Mouse (Mus musculus): ENCODE data around the gene Gucy2c. TPM values are rescaled to one million over a fixed set of nuclear protein-coding genes. Genes with fewer than 3 reads are reported as not detected.

Gene Gucy2c
- polyA plus RNA-seq, 1 experiment, result 0.07 TPM

GRCm38 (mm10) chr6:136821086-136821485 is 39.5 kb upstream of the Gucy2c start:
- no peaks in the 10 kb centered on the region for H3K27me3 ChIP-seq (ENCODE audit: control insufficient read depth, insufficient read depth, low read length)
- H3K4me1 ChIP-seq (ENCODE audit: control insufficient read depth, insufficient read depth, insufficient read length), result no peaks in the 10 kb centered on the region
- 96% methylated on average over 18 of the region's 18 CpGs for WGBS
- no peak for DNase-seq (ENCODE audit: low read depth in 1 of 2, low spot score in 2 of 2)
- TF ChIP-seq CTCF (IDR thresholded peaks at IDR 0.05; ENCODE audit: extremely low read depth, insufficient read depth, insufficient read length, insufficient replicate concordance), result no peak
- H3K27ac ChIP-seq (ENCODE audit: insufficient read depth, low read length), result no peak overlapping the region
- H3K4me3 ChIP-seq (ENCODE audit: extremely low read depth, insufficient read depth, insufficient read length), result no peak overlapping the region
- H3K36me3 ChIP-seq (ENCODE audit: control insufficient read depth, insufficient read depth, low read length), result peaks cover 64% of the 10 kb centered on the region

- no peak for DNase-seq (ENCODE audit: low read depth in 1 of 2, low spot score in 2 of 2)
- TF ChIP-seq POLR2A (IDR thresholded peaks at IDR 0.05; ENCODE audit: low read depth, low read length) (no peak), CTCF (IDR thresholded peaks at IDR 0.05; ENCODE audit: extremely low read depth, insufficient read depth, insufficient read length, insufficient replicate concordance) (no peak)
- Histone ChIP-seq H3K27ac (ENCODE audit: insufficient read depth, low read length) (no peak overlapping the region), H3K4me1 (ENCODE audit: control insufficient read depth, insufficient read depth, insufficient read length) (no peaks in the 10 kb centered on the region), H3K4me3 (ENCODE audit: extremely low read depth, insufficient read depth, insufficient read length) (no peak overlapping the region), H3K27me3 (ENCODE audit: control insufficient read depth, insufficient read depth, low read length) (no peaks in the 10 kb centered on the region), H3K36me3 (ENCODE audit: control insufficient read depth, insufficient read depth, low read length) (peaks cover 70% of the 10 kb centered on the region)
- 97% methylated on average over 21 of the region's 21 CpGs for WGBS
These were observed 38.8 kb upstream of the Gucy2c start for GRCm38 (mm10) chr6:136820381-136820780.

- TF ChIP-seq CTCF (IDR thresholded peaks at IDR 0.05; ENCODE audit: extremely low read depth, insufficient read depth, insufficient read length, insufficient replicate concordance), result no peak
- TF ChIP-seq POLR2A (IDR thresholded peaks at IDR 0.05; ENCODE audit: low read depth, low read length), result no peak
- Histone ChIP-seq H3K4me3 (ENCODE audit: extremely low read depth, insufficient read depth, insufficient read length) (no peak overlapping the region), H3K27me3 (ENCODE audit: control insufficient read depth, insufficient read depth, low read length) (no peaks in the 10 kb centered on the region), H3K36me3 (ENCODE audit: control insufficient read depth, insufficient read depth, low read length) (peaks cover 68% of the 10 kb centered on the region), H3K27ac (ENCODE audit: insufficient read depth, low read length) (no peak overlapping the region), H3K4me1 (ENCODE audit: control insufficient read depth, insufficient read depth, insufficient read length) (no peaks in the 10 kb centered on the region)
- no peak for DNase-seq (ENCODE audit: low read depth in 1 of 2, low spot score in 2 of 2)
- 97% methylated on average over 3 of the region's 3 CpGs for whole genome bisulfite sequencing
These were observed 36.0 kb upstream of the Gucy2c start for GRCm38 (mm10) chr6:136817549-136817948.

DNA sequence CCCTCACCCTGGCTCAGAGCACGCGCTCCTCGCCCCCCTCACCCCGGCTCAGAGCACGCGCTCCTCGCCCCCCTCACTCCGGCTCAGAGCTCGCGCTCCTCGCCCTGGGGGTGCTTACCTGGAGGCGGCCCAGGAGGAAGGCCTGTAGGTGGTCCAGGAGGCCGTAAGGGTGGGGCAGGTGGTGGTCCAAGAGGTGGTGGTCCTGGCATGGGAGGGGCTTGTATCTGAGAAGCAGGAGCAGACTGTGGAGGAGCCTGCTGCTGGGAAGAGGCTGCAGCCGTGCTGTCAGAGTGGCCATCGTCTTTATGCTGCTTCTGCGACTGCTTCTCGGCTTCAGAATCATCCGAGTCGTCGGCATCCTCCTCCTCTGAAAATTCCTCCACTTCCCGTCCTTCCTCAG is 35.3 kb upstream of the Gucy2c start:
- H3K27ac ChIP-seq (ENCODE audit: insufficient read depth, low read length), result no peak overlapping the region
- no peak for DNase-seq (ENCODE audit: low read depth in 1 of 2, low spot score in 2 of 2)
- WGBS, result 95% methylated on average over 21 of the region's 21 CpGs
- no peaks in the 10 kb centered on the region for H3K4me1 ChIP-seq (ENCODE audit: control insufficient read depth, insufficient read depth, insufficient read length)
- H3K4me3 ChIP-seq (ENCODE audit: extremely low read depth, insufficient read depth, insufficient read length), result no peak overlapping the region
- no peaks in the 10 kb centered on the region for H3K27me3 ChIP-seq (ENCODE audit: control insufficient read depth, insufficient read depth, low read length)
- TF ChIP-seq CTCF (IDR thresholded peaks at IDR 0.05; ENCODE audit: extremely low read depth, insufficient read depth, insufficient read length, insufficient replicate concordance) (no peak), POLR2A (IDR thresholded peaks at IDR 0.05; ENCODE audit: low read depth, low read length) (no peak)
- peaks cover 63% of the 10 kb centered on the region for H3K36me3 ChIP-seq (ENCODE audit: control insufficient read depth, insufficient read depth, low read length)

DNA sequence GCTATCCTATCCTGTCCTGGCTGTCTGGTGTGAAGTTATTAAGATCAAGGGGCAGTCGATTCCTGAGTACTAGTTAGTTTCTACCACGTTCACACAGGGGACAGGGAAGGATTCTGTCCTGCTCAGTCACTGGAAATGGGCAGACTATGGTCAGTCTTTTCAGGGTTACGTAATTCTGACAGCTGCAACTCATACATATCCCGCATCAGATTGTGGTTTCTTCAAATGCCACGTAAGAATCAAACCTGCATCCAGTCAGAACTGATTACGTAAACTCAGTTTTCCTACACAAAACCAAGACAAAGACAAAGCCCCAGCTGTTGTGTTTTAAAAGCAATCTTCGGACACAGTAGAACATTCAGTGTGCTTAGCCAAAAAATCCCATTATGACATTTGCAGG is 33.8 kb upstream of the Gucy2c start:
- no peak for DNase-seq (ENCODE audit: low read depth in 1 of 2, low spot score in 2 of 2)
- 93% methylated on average over 7 of the region's 7 CpGs for WGBS
- H3K27me3 ChIP-seq (ENCODE audit: control insufficient read depth, insufficient read depth, low read length), result no peaks in the 10 kb centered on the region
- H3K27ac ChIP-seq (ENCODE audit: insufficient read depth, low read length), result no peak overlapping the region
- no peaks in the 10 kb centered on the region for H3K4me1 ChIP-seq (ENCODE audit: control insufficient read depth, insufficient read depth, insufficient read length)
- TF ChIP-seq CTCF (IDR thresholded peaks at IDR 0.05; ENCODE audit: extremely low read depth, insufficient read depth, insufficient read length, insufficient replicate concordance), result no peak
- TF ChIP-seq POLR2A (IDR thresholded peaks at IDR 0.05; ENCODE audit: low read depth, low read length), result no peak
- H3K36me3 ChIP-seq (ENCODE audit: control insufficient read depth, insufficient read depth, low read length), result peaks cover 50% of the 10 kb centered on the region
- H3K4me3 ChIP-seq (ENCODE audit: extremely low read depth, insufficient read depth, insufficient read length), result no peak overlapping the region

DNA sequence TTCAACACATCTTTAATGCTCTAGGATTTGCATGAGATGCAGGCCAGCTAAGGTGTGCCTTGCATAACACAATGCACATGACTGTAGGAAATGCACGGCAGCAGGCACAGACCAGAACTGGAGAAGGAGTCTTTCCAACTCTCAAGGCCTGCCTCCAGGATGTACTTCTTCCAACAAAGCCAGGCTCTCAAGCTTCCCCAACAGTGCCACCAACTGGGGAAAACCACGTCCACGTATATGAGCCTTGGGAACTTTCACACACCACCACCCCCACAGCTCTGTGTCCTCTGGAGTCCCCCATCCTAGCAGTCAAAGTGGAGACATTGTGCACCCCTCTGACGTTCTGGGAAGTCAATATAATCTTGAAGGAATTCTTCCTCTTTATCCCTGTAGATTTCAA is 31.6 kb upstream of the Gucy2c start:
- 75% methylated on average over 4 of the region's 4 CpGs for WGBS
- no peak for DNase-seq (ENCODE audit: low read depth in 1 of 2, low spot score in 2 of 2)
- peaks cover 41% of the 10 kb centered on the region for H3K36me3 ChIP-seq (ENCODE audit: control insufficient read depth, insufficient read depth, low read length)
- TF ChIP-seq POLR2A (IDR thresholded peaks at IDR 0.05; ENCODE audit: low read depth, low read length) (no peak), CTCF (IDR thresholded peaks at IDR 0.05; ENCODE audit: extremely low read depth, insufficient read depth, insufficient read length, insufficient replicate concordance) (no peak)
- peaks cover 6% of the 10 kb centered on the region; the same call in 1 of the 2 replicates for H3K4me1 ChIP-seq (ENCODE audit: control insufficient read depth, insufficient read depth, insufficient read length)
- H3K27me3 ChIP-seq (ENCODE audit: control insufficient read depth, insufficient read depth, low read length), result no peaks in the 10 kb centered on the region
- no peak overlapping the region for H3K27ac ChIP-seq (ENCODE audit: insufficient read depth, low read length)
- H3K4me3 ChIP-seq (ENCODE audit: extremely low read depth, insufficient read depth, insufficient read length), result no peak overlapping the region

DNA sequence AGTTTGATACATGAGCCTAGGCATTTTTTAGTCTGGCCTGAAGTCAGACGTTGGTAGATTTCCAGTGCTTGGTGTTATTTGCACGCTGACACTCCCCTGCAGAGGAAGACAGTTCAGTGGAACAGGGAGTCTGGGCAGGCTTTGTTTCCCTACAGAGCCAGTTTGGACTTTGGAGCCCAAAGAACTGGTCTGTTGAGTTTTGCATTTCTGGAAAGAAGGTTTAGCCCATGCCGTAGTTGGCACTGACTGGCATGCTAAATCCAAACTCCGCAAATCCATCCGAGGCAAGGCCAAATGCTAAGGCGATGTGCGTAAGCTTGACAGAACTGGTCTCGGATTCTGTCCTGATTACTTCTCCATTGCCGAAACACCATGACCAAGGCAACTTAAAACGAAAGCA is 29.6 kb upstream of the Gucy2c start:
- no peak overlapping the region for H3K4me3 ChIP-seq (ENCODE audit: extremely low read depth, insufficient read depth, insufficient read length)
- peaks cover 25% of the 10 kb centered on the region for H3K36me3 ChIP-seq (ENCODE audit: control insufficient read depth, insufficient read depth, low read length)
- no peak overlapping the region for H3K27ac ChIP-seq (ENCODE audit: insufficient read depth, low read length)
- H3K4me1 ChIP-seq (ENCODE audit: control insufficient read depth, insufficient read depth, insufficient read length), result peaks cover 6% of the 10 kb centered on the region; the same call in 1 of the 2 replicates
- TF ChIP-seq CTCF (IDR thresholded peaks at IDR 0.05; ENCODE audit: extremely low read depth, insufficient read depth, insufficient read length, insufficient replicate concordance) (no peak), POLR2A (IDR thresholded peaks at IDR 0.05; ENCODE audit: low read depth, low read length) (no peak)
- no peak for DNase-seq (ENCODE audit: low read depth in 1 of 2, low spot score in 2 of 2)
- no peaks in the 10 kb centered on the region for H3K27me3 ChIP-seq (ENCODE audit: control insufficient read depth, insufficient read depth, low read length)
- 90% methylated on average over 10 of the region's 10 CpGs for WGBS
